Mouse (Mus musculus): ENCODE data around the gene Klk10. TPM values are rescaled to one million over a fixed set of nuclear protein-coding genes. Genes with fewer than 3 reads are reported as not detected.

Klk10 gene
- polyA plus RNA-seq, 1 experiment from 2014 or later, result 2.1 TPM

DNA sequence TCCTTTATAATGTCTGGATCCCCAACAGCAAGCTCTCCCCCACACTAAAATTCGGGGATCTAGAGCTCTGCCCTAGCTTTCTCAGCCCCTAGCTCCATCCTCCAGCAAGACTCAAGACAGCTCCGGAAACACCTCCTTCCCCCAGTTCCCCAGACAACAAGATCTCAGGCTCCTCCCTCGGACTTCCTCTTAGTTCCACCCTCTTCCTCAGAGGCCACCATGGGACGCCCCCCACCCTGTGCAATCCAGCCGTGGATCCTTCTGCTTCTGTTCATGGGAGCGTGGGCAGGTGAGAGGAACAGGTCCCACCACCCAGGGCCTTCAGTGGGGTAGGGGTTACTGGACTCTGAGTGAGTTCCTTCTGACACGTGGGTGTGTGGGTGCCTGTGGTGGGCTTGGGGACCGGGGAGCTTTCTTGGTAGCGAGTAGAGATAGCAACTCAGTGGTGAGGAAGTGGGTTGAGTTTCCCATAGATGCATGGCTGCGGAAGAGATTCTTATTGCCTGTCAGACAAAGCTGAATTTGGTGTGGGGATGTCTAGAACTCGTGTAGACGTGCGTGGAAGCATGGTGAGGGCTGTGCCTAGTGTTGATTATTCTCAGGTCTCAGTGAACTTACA lies 17.1 kb downstream of the Klk10 start:
- Histone ChIP-seq H3K4me3 (peak overlapping the region; percentile 53), H3K27ac (no peak overlapping the region), H3K9me3 (no peaks in the 10 kb centered on the region), H3K4me2 (replicated peaks) (peak overlapping the region; percentile 78), H3K9ac (peak overlapping the region; percentile 64; the same call in 1 of the 2 replicates), H3K27me3 (peaks cover 54% of the 10 kb centered on the region), H3K4me1 (peaks cover 19% of the 10 kb centered on the region), H3K36me3 (no peaks in the 10 kb centered on the region)
- peak; percentile 60; the same call in 1 of the 2 replicates for ATAC-seq (ENCODE audit: low FRiP score, low read depth)
- WGBS, result 38% methylated on average over 13 of the region's 13 CpGs

DNA sequence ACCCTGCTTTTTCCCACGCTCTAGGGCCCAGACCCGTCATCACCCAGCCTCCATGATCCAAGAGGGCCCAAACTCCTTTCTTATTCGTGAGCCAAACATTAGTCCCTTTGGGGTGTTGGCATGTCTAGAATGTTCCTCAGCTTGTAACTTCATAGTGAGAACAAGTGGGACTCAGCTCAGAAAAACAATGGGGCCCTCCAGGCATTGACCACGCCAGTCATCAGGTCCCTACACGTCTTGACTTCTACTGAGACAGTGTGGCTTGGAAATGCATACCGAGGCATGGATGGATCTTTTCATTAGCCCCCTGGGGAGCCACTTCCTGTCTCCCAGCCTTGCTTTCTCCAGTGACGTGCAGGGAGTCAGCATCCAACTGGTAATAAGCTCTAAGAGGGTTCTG lies 19.0 kb downstream of the Klk10 start:
- Histone ChIP-seq H3K4me3 (no peak overlapping the region), H3K9me3 (no peaks in the 10 kb centered on the region), H3K27ac (no peak overlapping the region), H3K27me3 (peaks cover 41% of the 10 kb centered on the region), H3K4me2 (replicated peaks) (no peak overlapping the region), H3K4me1 (peaks cover 19% of the 10 kb centered on the region), H3K36me3 (no peaks in the 10 kb centered on the region), H3K9ac (no peak overlapping the region)
- WGBS, result 62% methylated on average over 7 of the region's 7 CpGs
- no peak for ATAC-seq (ENCODE audit: low FRiP score, low read depth)

DNA sequence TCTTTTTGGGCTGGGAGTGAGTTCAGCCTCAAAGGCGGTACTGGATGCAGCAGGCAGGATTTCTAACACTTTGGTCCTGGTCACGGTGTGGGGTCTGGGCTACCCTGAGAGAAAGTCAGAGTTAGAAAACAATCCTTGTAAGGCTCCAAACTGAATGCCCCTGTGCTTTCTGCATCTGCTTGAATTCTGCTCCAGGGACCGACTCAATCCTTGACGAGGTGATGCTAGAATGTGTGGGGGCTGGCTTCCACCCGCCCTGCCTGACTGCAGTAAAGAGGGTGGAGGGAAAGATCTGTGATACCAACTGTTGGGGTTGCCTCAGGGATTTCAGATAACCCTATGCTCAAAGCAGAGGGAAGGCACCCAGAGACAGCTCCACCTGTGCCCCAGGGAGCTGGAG lies 30.2 kb downstream of the Klk10 start, which contains the start of gene Klk7:
TSS of gene Klk7 (plus strand) at position 301 of the 400 bp plus-strand sequence.
- ATAC-seq (ENCODE audit: low FRiP score, low read depth), result no peak
- H3K27me3 ChIP-seq, result 0 out of 2 replicates have a peak, but pooled peaks cover 7% of the 10 kb centered on the region
- 32% methylated on average over 5 of the region's 5 CpGs for WGBS
- H3K36me3 ChIP-seq, result no peaks in the 10 kb centered on the region
- no peak within 1 kb of the TSS for H3K27ac ChIP-seq
- H3K4me3 ChIP-seq, result no peak within 1 kb of the TSS
- H3K4me2 ChIP-seq (replicated peaks), result no peak within 1 kb of the TSS
- H3K9me3 ChIP-seq, result no peaks in the 10 kb centered on the region
- H3K4me1 ChIP-seq, result no peaks in the 10 kb centered on the region
- no peak within 1 kb of the TSS for H3K9ac ChIP-seq

GRCm38 (mm10) chr7:43815211-43815610 lies 34.4 kb downstream of the Klk10 start:
- H3K27ac ChIP-seq, result no peak overlapping the region
- no peaks in the 10 kb centered on the region for H3K36me3 ChIP-seq
- no peak overlapping the region for H3K4me3 ChIP-seq
- H3K4me1 ChIP-seq, result no peaks in the 10 kb centered on the region
- H3K9ac ChIP-seq, result no peak overlapping the region
- no peaks in the 10 kb centered on the region for H3K9me3 ChIP-seq
- 82% methylated on average over 7 of the region's 7 CpGs for WGBS
- 0 out of 2 replicates have a peak, but pooled peaks cover 7% of the 10 kb centered on the region for H3K27me3 ChIP-seq
- H3K4me2 ChIP-seq (replicated peaks), result no peak overlapping the region
- ATAC-seq (ENCODE audit: low FRiP score, low read depth), result no peak

GRCm38 (mm10) chr7:43816746-43817145 lies 35.9 kb downstream of the Klk10 start:
- no peak overlapping the region for H3K4me2 ChIP-seq (replicated peaks)
- H3K27me3 ChIP-seq, result 0 out of 2 replicates have a peak, but pooled peaks cover 3% of the 10 kb centered on the region
- no peaks in the 10 kb centered on the region for H3K9me3 ChIP-seq
- no peak overlapping the region for H3K4me3 ChIP-seq
- H3K4me1 ChIP-seq, result no peaks in the 10 kb centered on the region
- no peak overlapping the region for H3K9ac ChIP-seq
- no peaks in the 10 kb centered on the region for H3K36me3 ChIP-seq
- H3K27ac ChIP-seq, result no peak overlapping the region
- no peak for ATAC-seq (ENCODE audit: low FRiP score, low read depth)

GRCm38 (mm10) chr7:43821581-43821980 lies 40.7 kb downstream of the Klk10 start:
- ATAC-seq (ENCODE audit: low FRiP score, low read depth), result no peak
- H3K9ac ChIP-seq, result no peak overlapping the region
- WGBS, result 89% methylated on average over 7 of the region's 7 CpGs
- no peaks in the 10 kb centered on the region for H3K27me3 ChIP-seq
- H3K4me3 ChIP-seq, result no peak overlapping the region
- no peaks in the 10 kb centered on the region for H3K4me1 ChIP-seq
- H3K9me3 ChIP-seq, result no peaks in the 10 kb centered on the region
- H3K4me2 ChIP-seq (replicated peaks), result no peak overlapping the region
- no peaks in the 10 kb centered on the region for H3K36me3 ChIP-seq
- H3K27ac ChIP-seq, result no peak overlapping the region

DNA sequence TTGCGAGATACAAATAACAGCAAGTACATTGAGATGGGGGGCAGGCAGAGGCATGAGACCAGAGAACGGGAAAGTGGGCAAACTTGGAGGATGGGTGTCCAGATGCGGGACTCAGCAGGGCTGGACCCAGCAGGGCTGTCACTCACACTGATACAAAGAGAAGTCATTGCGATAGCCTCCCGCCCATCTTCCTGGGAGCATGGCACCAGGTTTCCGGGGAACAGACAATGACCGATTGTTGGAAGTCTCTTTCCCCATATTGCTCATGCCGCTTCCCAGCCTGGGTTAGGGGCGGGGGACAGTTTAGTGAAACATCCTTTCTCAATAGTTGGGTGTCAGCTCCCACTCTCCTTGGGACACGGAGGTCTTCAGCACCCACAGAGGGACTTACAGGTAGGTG lies 43.4 kb downstream of the Klk10 start, which contains the start of gene Klk6:
TSS of gene Klk6 (plus strand) at position 301 of the 400 bp plus-strand sequence.
- ATAC-seq (ENCODE audit: low FRiP score, low read depth), result no peak
- Histone ChIP-seq H3K4me2 (replicated peaks) (no peak within 1 kb of the TSS), H3K4me3 (no peak within 1 kb of the TSS), H3K27ac (no peak within 1 kb of the TSS), H3K4me1 (no peaks in the 10 kb centered on the region), H3K9me3 (no peaks in the 10 kb centered on the region), H3K27me3 (no peaks in the 10 kb centered on the region), H3K36me3 (no peaks in the 10 kb centered on the region), H3K9ac (no peak within 1 kb of the TSS)
- WGBS, result 89% methylated on average over 10 of the region's 10 CpGs

GRCm38 (mm10) chr7:43826056-43826455 lies 45.2 kb downstream of the Klk10 start:
- ATAC-seq (ENCODE audit: low FRiP score, low read depth), result no peak
- Histone ChIP-seq H3K9ac (no peak overlapping the region), H3K4me3 (no peak overlapping the region), H3K9me3 (0 out of 2 replicates have a peak, but pooled peaks cover 4% of the 10 kb centered on the region), H3K36me3 (no peaks in the 10 kb centered on the region), H3K4me2 (replicated peaks) (no peak overlapping the region), H3K27me3 (no peaks in the 10 kb centered on the region), H3K4me1 (no peaks in the 10 kb centered on the region), H3K27ac (no peak overlapping the region)
- WGBS, result 76% methylated on average over 5 of the region's 5 CpGs

- H3K4me1 ChIP-seq, result no peaks in the 10 kb centered on the region
- WGBS, result 78% methylated on average over 4 of the region's 4 CpGs
- no peak overlapping the region for H3K27ac ChIP-seq
- no peaks in the 10 kb centered on the region for H3K36me3 ChIP-seq
- 0 out of 2 replicates have a peak, but pooled peaks cover 4% of the 10 kb centered on the region for H3K9me3 ChIP-seq
- H3K9ac ChIP-seq, result no peak overlapping the region
- H3K4me3 ChIP-seq, result no peak overlapping the region
- H3K27me3 ChIP-seq, result no peaks in the 10 kb centered on the region
- ATAC-seq (ENCODE audit: low FRiP score, low read depth), result no peak
- H3K4me2 ChIP-seq (replicated peaks), result no peak overlapping the region
These were observed 46.9 kb downstream of the Klk10 start for GRCm38 (mm10) chr7:43827706-43828105.

DNA sequence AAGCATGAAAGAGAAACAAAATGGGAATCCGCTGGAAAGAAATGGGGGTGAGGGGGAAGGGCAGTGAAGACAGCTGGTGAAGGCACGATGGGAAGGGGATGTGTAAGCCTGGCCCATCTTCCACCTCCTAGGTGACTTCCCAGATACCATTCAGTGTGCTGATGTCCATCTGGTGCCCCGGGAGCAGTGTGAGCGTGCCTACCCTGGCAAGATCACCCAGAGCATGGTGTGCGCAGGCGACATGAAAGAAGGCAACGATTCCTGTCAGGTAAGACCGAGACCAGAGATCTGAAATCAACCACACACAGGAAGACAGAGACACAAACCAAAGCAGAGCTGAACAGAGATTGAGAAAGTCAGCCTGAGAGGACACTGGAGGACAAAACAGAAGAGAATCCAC lies 48.2 kb downstream of the Klk10 start:
- H3K4me2 ChIP-seq (replicated peaks), result no peak overlapping the region
- no peak overlapping the region for H3K9ac ChIP-seq
- H3K9me3 ChIP-seq, result 0 out of 2 replicates have a peak, but pooled peaks cover 4% of the 10 kb centered on the region
- no peaks in the 10 kb centered on the region for H3K36me3 ChIP-seq
- ATAC-seq (ENCODE audit: low FRiP score, low read depth), result no peak
- 91% methylated on average over 8 of the region's 8 CpGs for WGBS
- no peaks in the 10 kb centered on the region for H3K27me3 ChIP-seq
- H3K27ac ChIP-seq, result no peak overlapping the region
- H3K4me3 ChIP-seq, result no peak overlapping the region
- H3K4me1 ChIP-seq, result no peaks in the 10 kb centered on the region

Other genes with a start within 250 kb of the Klk10 start
- gene Cd33, start 236.6 kb upstream of the Klk10 start, polyA plus RNA-seq (2015; fragmentation: Nextera tagmentation; extraction: Ambion mirVana), result 1.2 and 1.5 TPM in 2 replicates
- gene Zfp658, start 218.8 kb upstream of the Klk10 start, polyA plus RNA-seq (2015; fragmentation: Nextera tagmentation; extraction: Ambion mirVana), result 4.8 and 4.9 TPM in 2 replicates
- 14.4 and 15.4 TPM in 2 replicates for gene Zfp719, start 201.4 kb upstream of the Klk10 start, polyA plus RNA-seq (2015; fragmentation: Nextera tagmentation; extraction: Ambion mirVana)
- gene Zfp819, start 173.9 kb upstream of the Klk10 start, polyA plus RNA-seq (2015; fragmentation: Nextera tagmentation; extraction: Ambion mirVana), result 0.27 and 0.33 TPM in 2 replicates
- not detected in 2 replicates for gene Ceacam18, start 146.3 kb upstream of the Klk10 start, polyA plus RNA-seq (2015; fragmentation: Nextera tagmentation; extraction: Ambion mirVana)
- 0.62 and 0.70 TPM in 2 replicates for gene Siglece, start 120.9 kb upstream of the Klk10 start, polyA plus RNA-seq (2015; fragmentation: Nextera tagmentation; extraction: Ambion mirVana)
- gene Ctu1, start 109.0 kb upstream of the Klk10 start, polyA plus RNA-seq (2015; fragmentation: Nextera tagmentation; extraction: Ambion mirVana), result 15.0 and 15.2 TPM in 2 replicates
- gene Klk14, start 90.6 kb upstream of the Klk10 start, polyA plus RNA-seq (2015; fragmentation: Nextera tagmentation; extraction: Ambion mirVana), result not detected in 2 replicates
- 0.37 and 0.79 TPM in 2 replicates for gene Klk13, start 68.5 kb upstream of the Klk10 start, polyA plus RNA-seq (2015; fragmentation: Nextera tagmentation; extraction: Ambion mirVana)
- not detected in 2 replicates for gene Klk12, start 12.1 kb upstream of the Klk10 start, polyA plus RNA-seq (2015; fragmentation: Nextera tagmentation; extraction: Ambion mirVana)
- gene Klk11, start 6.4 kb upstream of the Klk10 start, polyA plus RNA-seq (2015; fragmentation: Nextera tagmentation; extraction: Ambion mirVana), result 0.27 and 0.70 TPM in 2 replicates
- gene Klk9, start 10.9 kb downstream of the Klk10 start, polyA plus RNA-seq (2015; fragmentation: Nextera tagmentation; extraction: Ambion mirVana), result 0.38 and 0.55 TPM in 2 replicates
- 16.8 and 19.0 TPM in 2 replicates for gene Klk8, start 16.5 kb downstream of the Klk10 start, polyA plus RNA-seq (2015; fragmentation: Nextera tagmentation; extraction: Ambion mirVana)
- gene Klk7, start 30.3 kb downstream of the Klk10 start, polyA plus RNA-seq (2015; fragmentation: Nextera tagmentation; extraction: Ambion mirVana), result not detected in 2 replicates
- gene Klk6, start 43.5 kb downstream of the Klk10 start, polyA plus RNA-seq (2015; fragmentation: Nextera tagmentation; extraction: Ambion mirVana), result not detected in 2 replicates
- 0.26 and 0.27 TPM in 2 replicates for gene Klk5, start 60.9 kb downstream of the Klk10 start, polyA plus RNA-seq (2015; fragmentation: Nextera tagmentation; extraction: Ambion mirVana)
- gene Klk4, start 100.1 kb downstream of the Klk10 start, polyA plus RNA-seq (2015; fragmentation: Nextera tagmentation; extraction: Ambion mirVana), result 0.20 and 0.27 TPM in 2 replicates
- not detected in 2 replicates for gene Klk15, start 152.7 kb downstream of the Klk10 start, polyA plus RNA-seq (2015; fragmentation: Nextera tagmentation; extraction: Ambion mirVana)
- gene Klk1b8, start 169.6 kb downstream of the Klk10 start, polyA plus RNA-seq (2015; fragmentation: Nextera tagmentation; extraction: Ambion mirVana), result not detected in 2 replicates
- gene Klk1b1, start 185.7 kb downstream of the Klk10 start, polyA plus RNA-seq (2015; fragmentation: Nextera tagmentation; extraction: Ambion mirVana), result not detected in 2 replicates
- gene Klk1b9, start 195.0 kb downstream of the Klk10 start, polyA plus RNA-seq (2015; fragmentation: Nextera tagmentation; extraction: Ambion mirVana), result not detected in 2 replicates
- not detected in 2 replicates for gene Klk1b11, start 214.8 kb downstream of the Klk10 start, polyA plus RNA-seq (2015; fragmentation: Nextera tagmentation; extraction: Ambion mirVana)
- not detected in 2 replicates for gene Klk1b26, start 231.1 kb downstream of the Klk10 start, polyA plus RNA-seq (2015; fragmentation: Nextera tagmentation; extraction: Ambion mirVana)

All from limb, embryonic 13.5 days (tissue).